Mouse (Mus musculus) liver, embryonic 11.5 days (tissue): ENCODE measurements around the gene Tent5b. TPM values are rescaled to one million over a fixed set of nuclear protein-coding genes. Genes with fewer than 3 reads are reported as not detected.
A peak's percentile ranks its signal among the peaks of the same experiment; 100 is the strongest.

ENCODE experiments used
- ATAC-seq: fragments of 200-750 bp; cut with Nextera tagmentation; replicated peaks from 2 replicates; pipeline ENCODE4 v1.8.0; 2017; ENCODE audit warnings: moderate number of reproducible peaks, mild to moderate bottlenecking, moderate TSS enrichment, moderate library complexity; ENCODE audit not compliant: low FRiP score
- DNase-seq: peaks from one replicate; pipeline ENCODE4 v3.0.0-alpha.2; 2017; ENCODE audit warnings: low spot score
- H3K27ac ChIP-seq: fragments of 300-500 bp; sonication (generic); 2 replicates; pipeline ENCODE4 v1.5.1; 2014; ENCODE audit warnings: mild to moderate bottlenecking, low read depth, low read length, control low read depth
- H3K27me3 ChIP-seq: fragments of 300-500 bp; sonication (generic); replicated peaks from 2 replicates; pipeline ENCODE4 v1.6.1; 2014; ENCODE audit warnings: low read length, mixed read lengths; ENCODE audit not compliant: control insufficient read depth, insufficient read depth
- H3K36me3 ChIP-seq: fragments of 300-500 bp; sonication (generic); 2 replicates; pipeline ENCODE4 v1.6.1; 2014; ENCODE audit warnings: mild to moderate bottlenecking, low read length, moderate library complexity, mixed read lengths; ENCODE audit not compliant: control insufficient read depth, insufficient read depth
- H3K4me1 ChIP-seq: fragments of 300-500 bp; sonication (generic); replicated peaks from 2 replicates; pipeline ENCODE4 v1.6.1; 2014; ENCODE audit warnings: low read length, mixed read lengths; ENCODE audit not compliant: control insufficient read depth, insufficient read depth
- H3K4me2 ChIP-seq: fragments of 300-500 bp; sonication (generic); 2 replicates; pipeline ENCODE4 v1.6.1; 2014; ENCODE audit warnings: mild to moderate bottlenecking, control low read depth, moderate library complexity
- H3K4me3 ChIP-seq: fragments of 300-500 bp; sonication (generic); 2 replicates; pipeline ENCODE4 v1.5.1; 2014; ENCODE audit warnings: low read depth, low read length, control low read depth
- H3K9ac ChIP-seq: fragments of 300-500 bp; sonication (generic); 2 replicates; pipeline ENCODE4 v1.6.1; 2014; ENCODE audit warnings: low read depth, low read length, control low read depth
- H3K9me3 ChIP-seq: fragments of 300-500 bp; sonication (generic); 2 replicates; pipeline ENCODE4 v1.6.1; 2016; ENCODE audit warnings: low read length, inconsistent platforms, mixed read lengths; ENCODE audit not compliant: control insufficient read depth
- WGBS: fragments of 180-500 bp; shearing (Covaris S2); extraction: QIAGEN DNeasy Blood & Tissue Kit; methylation state at CpG from one replicate; pipeline ENCODE4 v1.1.7; 2014; 5-methylcytosine and 5-hydroxymethylcytosine counted together
- polyA plus RNA-seq: library from polyadenylated mRNA; unstranded; fragments of >200 nt; fragmentation: Nextera tagmentation; extraction: Ambion mirVana; gene quantifications from 2 replicates; pipeline ENCODE4 v1.2.1, GENCODE M21; 2014

Tent5b gene
- polyA plus RNA-seq, 1 experiment from 2014 or later: not detected

GRCm38 (mm10) chr4:133481488-133481887 is 1.6 kb downstream of the Tent5b start:
- Histone ChIP-seq H3K4me3 (no peak overlapping the region), H3K27ac (no peak overlapping the region), H3K27me3 (peaks cover 72% of the 10 kb centered on the region), H3K9ac (no peak overlapping the region), H3K9me3 (no peaks in the 10 kb centered on the region), H3K36me3 (no peaks in the 10 kb centered on the region), H3K4me2 (no peak overlapping the region), H3K4me1 (peaks cover 12% of the 10 kb centered on the region)
- ATAC-seq: no peak
- WGBS: 35% methylated on average over 4 of the region's 4 CpGs
- no peak for DNase-seq

GRCm38 (mm10) chr4:133482479-133482878 is 2.5 kb downstream of the Tent5b start:
- DNase-seq (no peak), ATAC-seq (no peak)
- 80% methylated on average over 3 of the region's 3 CpGs for WGBS
- Histone ChIP-seq H3K4me3 (no peak overlapping the region), H3K9me3 (no peaks in the 10 kb centered on the region), H3K4me1 (peaks cover 12% of the 10 kb centered on the region), H3K27me3 (peaks cover 68% of the 10 kb centered on the region), H3K9ac (no peak overlapping the region), H3K27ac (no peak overlapping the region), H3K4me2 (no peak overlapping the region), H3K36me3 (no peaks in the 10 kb centered on the region)

GRCm38 (mm10) chr4:133484266-133485025 is 4.5 kb downstream of the Tent5b start:
- Histone ChIP-seq H3K9me3 (no peaks in the 10 kb centered on the region), H3K4me3 (no peak overlapping the region), H3K9ac (no peak overlapping the region), H3K4me1 (peaks cover 23% of the 10 kb centered on the region), H3K27ac (no peak overlapping the region; the same call in 1 of the 2 replicates), H3K27me3 (peaks cover 57% of the 10 kb centered on the region), H3K4me2 (peak overlapping the region; percentile 49), H3K36me3 (no peaks in the 10 kb centered on the region)
- DNase-seq (peak; percentile 33), ATAC-seq (no peak)
- WGBS: 13% methylated on average over 22 of the region's 22 CpGs

- peaks cover 48% of the 10 kb centered on the region for H3K27me3 ChIP-seq
Measured at GRCm38 (mm10) chr4:133485691-133486425, 5.9 kb downstream of the Tent5b start.

GRCm38 (mm10) chr4:133486673-133487357 is 6.9 kb downstream of the Tent5b start:
- no peak overlapping the region for H3K4me2 ChIP-seq
- no peak overlapping the region for H3K27ac ChIP-seq
- 88% methylated on average over 26 of the region's 26 CpGs for WGBS
- ATAC-seq (no peak), DNase-seq (no peak)
- H3K4me3 ChIP-seq: no peak overlapping the region
- peaks cover 38% of the 10 kb centered on the region for H3K27me3 ChIP-seq
- no peaks in the 10 kb centered on the region for H3K36me3 ChIP-seq
- no peak overlapping the region for H3K9ac ChIP-seq
- H3K9me3 ChIP-seq: no peaks in the 10 kb centered on the region
- peaks cover 27% of the 10 kb centered on the region for H3K4me1 ChIP-seq

More at GRCm38 (mm10) chr4:133485691-133486425, 5.9 kb downstream of the Tent5b start:
- peaks cover 19% of the 10 kb centered on the region for H3K4me1 ChIP-seq
- ATAC-seq (no peak), DNase-seq (no peak)
- no peak overlapping the region for H3K4me3 ChIP-seq
- H3K9me3 ChIP-seq: no peaks in the 10 kb centered on the region
- no peak overlapping the region for H3K27ac ChIP-seq
- H3K9ac ChIP-seq: no peak overlapping the region
- no peaks in the 10 kb centered on the region for H3K36me3 ChIP-seq
- WGBS: 78% methylated on average over 28 of the region's 28 CpGs
- H3K4me2 ChIP-seq: no peak overlapping the region

GRCm38 (mm10) chr4:133488619-133489392 is 8.9 kb downstream of the Tent5b start:
- ATAC-seq (peak; percentile 76), DNase-seq (no peak)
- Histone ChIP-seq H3K9me3 (no peaks in the 10 kb centered on the region), H3K36me3 (no peaks in the 10 kb centered on the region), H3K4me2 (no peak overlapping the region), H3K4me1 (peaks cover 29% of the 10 kb centered on the region), H3K27me3 (peaks cover 26% of the 10 kb centered on the region), H3K9ac (no peak overlapping the region), H3K27ac (no peak overlapping the region; the same call in 1 of the 2 replicates), H3K4me3 (no peak overlapping the region)
- WGBS: 75% methylated on average over 20 of the region's 20 CpGs

GRCm38 (mm10) chr4:133489489-133490245 is 9.7 kb downstream of the Tent5b start:
- no peak for ATAC-seq
- H3K27me3 ChIP-seq: peaks cover 19% of the 10 kb centered on the region
- 69% methylated on average over 4 of the region's 4 CpGs for WGBS

More at GRCm38 (mm10) chr4:133489489-133490245, 9.7 kb downstream of the Tent5b start:
- Histone ChIP-seq H3K4me3 (no peak overlapping the region), H3K9ac (no peak overlapping the region), H3K4me1 (peaks cover 22% of the 10 kb centered on the region), H3K4me2 (no peak overlapping the region), H3K9me3 (no peaks in the 10 kb centered on the region), H3K27ac (no peak overlapping the region), H3K36me3 (no peaks in the 10 kb centered on the region)
- DNase-seq: no peak
